Mouse (Mus musculus) testis, adult 2 months (tissue): ENCODE results near the gene Cdc42bpa.

ENCODE experiments used
- CTCF ChIP-seq: fragments of 200-500 bp; IDR thresholded peaks from 2 replicates; pipeline ENCODE4 v1.5.1; 2012; ENCODE audit warnings: low read depth, mild to moderate bottlenecking, inconsistent platforms, low read length, moderate library complexity; ENCODE audit not compliant: control insufficient read depth, insufficient read depth, insufficient replicate concordance
- POLR2A ChIP-seq: fragments of 200-500 bp; IDR thresholded peaks from 2 replicates; pipeline ENCODE4 v1.6.1; 2012; ENCODE audit warnings: low read depth, mild to moderate bottlenecking, inconsistent platforms, low read length, moderate library complexity; ENCODE audit not compliant: control insufficient read depth

DNA sequence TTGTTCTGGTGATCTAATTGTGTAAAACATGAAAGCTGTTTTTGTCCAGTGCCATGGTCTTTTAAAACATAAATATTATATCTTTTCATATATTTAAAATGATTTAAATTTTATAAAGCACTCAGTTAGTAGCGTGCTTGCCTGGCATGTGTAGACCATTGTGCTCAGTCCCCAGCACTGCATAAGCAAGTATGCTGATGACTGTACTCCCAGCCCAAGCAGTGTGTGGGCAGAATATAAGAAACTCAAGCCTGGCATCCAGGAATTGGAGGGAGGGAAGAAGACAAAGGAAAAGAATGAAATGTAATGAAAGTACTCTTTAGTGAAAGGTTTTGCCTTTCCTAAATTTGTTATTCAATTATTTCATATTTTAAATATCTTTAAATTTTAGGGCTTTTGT, 128.9 kb downstream of the Cdc42bpa start:
- TF ChIP-seq CTCF (no peak), POLR2A (no peak)
